Mouse (Mus musculus): Measurements from ENCODE around the gene Hgd.

The Hgd gene

DNA sequence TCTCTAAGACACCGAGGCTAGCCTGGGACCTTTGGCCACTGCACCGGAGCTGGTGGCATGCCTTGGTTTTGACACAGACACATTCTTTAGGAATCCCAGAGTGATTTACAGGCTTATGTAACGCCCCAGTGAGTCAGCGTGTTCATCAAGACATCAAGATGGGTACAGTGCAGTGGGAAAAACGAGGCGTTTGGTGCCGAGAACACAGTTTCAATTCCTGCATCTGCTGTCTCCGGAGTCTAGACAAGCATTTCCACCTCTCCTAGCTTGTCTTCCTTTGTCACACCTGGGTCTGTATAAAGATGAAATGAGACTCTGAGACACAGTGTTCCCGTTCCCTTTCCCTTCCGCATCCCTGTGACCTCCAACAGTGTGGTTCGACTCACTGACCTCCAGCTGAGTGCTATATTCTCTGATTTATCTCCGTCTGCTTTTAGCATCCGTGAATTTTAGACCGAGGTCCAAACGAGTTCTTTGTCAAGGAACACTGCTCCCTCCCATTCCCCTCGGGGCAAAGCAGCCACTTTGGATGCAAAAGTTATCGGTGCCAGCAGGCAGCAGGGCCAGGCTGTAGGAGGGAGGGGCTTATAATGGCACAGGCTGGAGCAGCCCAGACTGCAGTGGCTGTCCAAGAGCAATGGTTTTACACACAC is 96.2 kb downstream of the Hgd start:
- peak; percentile 65 for DNase-seq (ENCODE audit: low spot score)

DNA sequence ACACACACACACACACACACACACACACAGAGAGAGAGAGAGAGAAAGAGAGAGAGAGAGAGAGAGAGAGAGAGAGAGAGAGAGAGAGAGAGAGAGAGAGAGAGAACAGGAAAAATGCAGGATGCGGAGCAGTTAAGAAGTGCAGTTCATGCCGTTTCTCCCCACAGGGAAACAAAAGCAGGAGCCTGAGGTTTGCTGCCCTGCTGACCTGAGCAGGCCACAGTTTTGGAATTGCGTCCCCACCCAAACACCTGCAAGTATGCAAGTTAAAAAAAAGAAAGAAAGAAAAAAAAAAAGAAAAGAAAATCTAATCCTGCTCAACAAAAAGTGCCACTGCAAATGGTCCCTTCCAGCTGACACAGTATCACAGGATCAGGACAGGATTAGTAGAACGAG is 96.7 kb downstream of the Hgd start:
- DNase-seq (ENCODE audit: low spot score) = no peak

DNA sequence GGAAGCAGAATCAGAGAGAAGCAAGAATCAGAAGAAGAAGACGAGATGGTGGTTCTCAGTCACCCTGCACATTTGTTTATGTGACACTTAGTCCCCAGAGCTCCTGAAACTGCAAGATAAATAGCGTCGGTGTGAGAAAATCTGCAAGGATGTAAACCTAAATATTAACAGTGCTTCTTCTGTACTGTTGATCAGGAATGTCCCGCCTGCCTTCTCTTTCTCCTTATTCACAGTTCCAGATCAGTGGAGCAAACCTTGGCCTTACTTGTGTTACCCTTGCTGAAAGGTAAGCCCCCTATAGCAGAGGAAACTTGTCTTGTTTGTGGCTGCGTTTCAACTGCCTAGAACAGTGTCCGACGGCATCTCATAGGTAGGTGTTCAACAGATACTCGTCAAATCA is 97.6 kb downstream of the Hgd start:
- no peak for DNase-seq (ENCODE audit: low spot score)

DNA sequence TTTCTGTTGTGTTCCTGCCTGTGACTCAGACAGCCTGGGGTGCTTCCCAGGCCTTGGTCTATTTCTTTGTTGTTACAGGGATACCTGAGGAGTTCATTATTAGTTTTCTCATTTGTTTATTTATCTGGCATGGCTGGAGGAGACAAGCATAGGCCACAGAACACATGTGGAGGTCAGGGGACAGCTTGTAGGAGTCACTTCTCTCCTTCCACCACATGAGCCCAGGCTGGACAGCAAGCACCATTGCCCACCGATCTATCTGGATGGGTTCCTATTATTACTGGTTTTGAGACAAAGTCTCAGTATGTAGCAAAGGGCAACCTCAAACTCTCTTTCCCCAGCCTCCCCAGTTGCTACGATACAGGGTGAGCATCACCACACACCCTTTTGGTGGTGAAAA is 100.3 kb downstream of the Hgd start:
- DNase-seq (ENCODE audit: low spot score) = no peak

DNA sequence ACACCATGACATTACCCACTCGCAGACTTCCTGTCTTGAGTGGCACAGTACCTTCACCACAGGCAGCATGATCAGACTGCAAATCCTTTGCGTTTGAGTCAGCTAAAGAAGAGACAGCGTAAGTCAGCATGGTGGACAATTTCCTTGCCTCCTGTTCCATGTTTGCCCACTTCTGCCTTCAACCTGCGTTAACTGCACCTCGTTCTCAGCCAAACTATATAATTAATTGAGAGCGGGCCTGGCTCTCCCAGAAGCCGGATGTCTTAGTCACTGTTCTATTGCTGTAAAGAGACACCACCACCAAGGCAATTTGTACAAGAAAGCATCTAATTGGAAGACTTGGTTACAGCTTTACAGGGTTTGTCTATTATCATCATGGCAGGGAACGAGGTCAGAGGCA is 100.9 kb downstream of the Hgd start:
- no peak for DNase-seq (ENCODE audit: low spot score)
